Mouse (Mus musculus): Measurements from ENCODE around the gene Lcp2. TPM values are rescaled to one million over a fixed set of nuclear protein-coding genes. Genes with fewer than 3 reads are reported as not detected.

Lcp2 gene
- polyA plus RNA-seq, 1 experiment: 3.1 TPM

- H3K4me1 ChIP-seq (ENCODE audit: control insufficient read depth, insufficient read depth, low read length): no peaks in the 10 kb centered on the region
- 87% methylated on average over 8 of the region's 8 CpGs for WGBS
- DNase-seq: no peak
- H3K36me3 ChIP-seq (ENCODE audit: control insufficient read depth, insufficient read depth, low read length): no peaks in the 10 kb centered on the region
- peak overlapping the region; percentile 12; the same call in 1 of the 2 replicates for H3K4me3 ChIP-seq (ENCODE audit: insufficient read depth, low read depth, low read length)
- TF ChIP-seq POLR2A (IDR thresholded peaks at IDR 0.05; ENCODE audit: low read depth, low read length): no peak
- no peak for TF ChIP-seq CTCF (conservative IDR thresholded peaks at IDR 0.05; ENCODE audit: insufficient read depth, insufficient read length, low read depth, low read length)
- H3K27me3 ChIP-seq (replicated peaks; ENCODE audit: control insufficient read depth, insufficient read depth, low read length): no peaks in the 10 kb centered on the region
- H3K27ac ChIP-seq (ENCODE audit: insufficient read depth, low read depth, low read length): peak overlapping the region; percentile 22; the same call in 1 of the 2 replicates
These were observed 92.6 kb downstream of the Lcp2 start for GRCm38 (mm10) chr11:34139296-34139695.

Other genes with a start within 250 kb of the Lcp2 start
- 0.96 and 0.97 TPM in 2 replicates for gene Kcnmb1, start 83.9 kb upstream of the Lcp2 start, polyA plus RNA-seq (2012; rRNA removed)
- gene Kcnip1, start 53.8 kb upstream of the Lcp2 start, polyA plus RNA-seq (2012; rRNA removed): 0.05 TPM in 1 of 2 replicates, not detected in the other
- 3.1 and 3.5 TPM in 2 replicates for gene 4930469K13Rik, start 51.6 kb downstream of the Lcp2 start, polyA plus RNA-seq (2012; rRNA removed)
- 32.8 and 36.9 TPM in 2 replicates for gene Foxi1, start 161.2 kb downstream of the Lcp2 start, polyA plus RNA-seq (2012; rRNA removed)